Mouse (Mus musculus): ENCODE results near the gene Zfp174. TPM values are rescaled to one million over a fixed set of nuclear protein-coding genes. Genes with fewer than 3 reads are reported as not detected.

The Zfp174 gene
- polyA plus RNA-seq, 1 experiment from 2014 or later: 0.85 TPM

DNA sequence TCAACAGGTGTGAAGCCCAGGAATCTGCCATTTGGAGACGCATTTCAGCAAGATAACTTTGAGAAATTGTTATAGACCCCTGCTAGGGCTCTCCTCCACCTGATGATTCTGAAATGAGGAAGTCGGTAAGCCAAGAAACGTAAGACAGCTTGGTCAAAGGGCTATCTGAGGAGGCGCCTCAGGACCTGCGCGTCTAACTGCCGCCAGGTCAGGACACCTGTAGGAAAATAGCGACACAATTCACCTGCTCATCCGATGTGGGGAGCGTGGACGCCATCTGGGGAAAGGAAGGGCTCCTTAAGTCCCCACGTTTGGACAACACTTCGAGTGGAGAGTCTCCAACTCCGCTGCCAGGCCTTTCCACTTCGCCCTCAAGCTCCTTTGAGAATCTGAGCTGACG lies 24.7 kb downstream of the Zfp174 start:
- H3K4me3 ChIP-seq (ENCODE audit: low read length): peak overlapping the region; percentile 78
- under 1% methylated on average over 16 of the region's 16 CpGs for WGBS
- ATAC-seq (replicated peaks; ENCODE audit: extremely low read depth, insufficient read depth, low FRiP score): no peak
- H3K36me3 ChIP-seq (ENCODE audit: control insufficient read depth, insufficient read depth): peaks cover under 1% of the 10 kb centered on the region
- no peaks in the 10 kb centered on the region for H3K9me3 ChIP-seq (replicated peaks; ENCODE audit: control insufficient read depth, low read length)
- peak overlapping the region; percentile 79 for H3K9ac ChIP-seq (ENCODE audit: low read length)
- H3K4me1 ChIP-seq (ENCODE audit: control insufficient read depth, insufficient read depth, low read length): peaks cover 11% of the 10 kb centered on the region
- H3K4me2 ChIP-seq (ENCODE audit: low read depth, low read length): peak overlapping the region; percentile 95
- H3K27ac ChIP-seq (ENCODE audit: low read length): peak overlapping the region; percentile 51; the same call in 1 of the 2 replicates
- H3K27me3 ChIP-seq (ENCODE audit: control insufficient read depth, insufficient read depth, low read length): no peaks in the 10 kb centered on the region

GRCm38 (mm10) chr16:3872216-3873047 lies 25.4 kb downstream of the Zfp174 start, which contains the start of gene Naa60:
Gene Naa60, plus strand, starts transcription at chr16:3872375.
- peak within 1 kb of the TSS; percentile 79 for H3K9ac ChIP-seq (ENCODE audit: low read length)
- no peaks in the 10 kb centered on the region for H3K36me3 ChIP-seq (ENCODE audit: control insufficient read depth, insufficient read depth)
- H3K9me3 ChIP-seq (replicated peaks; ENCODE audit: control insufficient read depth, low read length): no peaks in the 10 kb centered on the region
- peak within 1 kb of the TSS; percentile 78 for H3K4me3 ChIP-seq (ENCODE audit: low read length)
- H3K27me3 ChIP-seq (ENCODE audit: control insufficient read depth, insufficient read depth, low read length): no peaks in the 10 kb centered on the region
- WGBS: 4% methylated on average over 47 of the region's 47 CpGs
- peak within 1 kb of the TSS; percentile 95 for H3K4me2 ChIP-seq (ENCODE audit: low read depth, low read length)
- peaks cover 11% of the 10 kb centered on the region for H3K4me1 ChIP-seq (ENCODE audit: control insufficient read depth, insufficient read depth, low read length)
- peak within 1 kb of the TSS; percentile 69 for H3K27ac ChIP-seq (ENCODE audit: low read length)
- peak; percentile 98 for ATAC-seq (replicated peaks; ENCODE audit: extremely low read depth, insufficient read depth, low FRiP score)

- H3K9me3 ChIP-seq (replicated peaks; ENCODE audit: control insufficient read depth, low read length): no peaks in the 10 kb centered on the region
- no peak overlapping the region for H3K4me3 ChIP-seq (ENCODE audit: low read length)
- WGBS: 90% methylated on average over 4 of the region's 4 CpGs
- no peak overlapping the region for H3K4me2 ChIP-seq (ENCODE audit: low read depth, low read length)
- H3K4me1 ChIP-seq (ENCODE audit: control insufficient read depth, insufficient read depth, low read length): peaks cover 8% of the 10 kb centered on the region
- H3K36me3 ChIP-seq (ENCODE audit: control insufficient read depth, insufficient read depth): peaks cover 7% of the 10 kb centered on the region; the same call in 1 of the 2 replicates
- H3K27ac ChIP-seq (ENCODE audit: low read length): no peak overlapping the region
- H3K27me3 ChIP-seq (ENCODE audit: control insufficient read depth, insufficient read depth, low read length): no peaks in the 10 kb centered on the region
- ATAC-seq (replicated peaks; ENCODE audit: extremely low read depth, insufficient read depth, low FRiP score): no peak
- no peak overlapping the region for H3K9ac ChIP-seq (ENCODE audit: low read length)
These were observed 29.3 kb downstream of the Zfp174 start for GRCm38 (mm10) chr16:3876346-3876745.

DNA sequence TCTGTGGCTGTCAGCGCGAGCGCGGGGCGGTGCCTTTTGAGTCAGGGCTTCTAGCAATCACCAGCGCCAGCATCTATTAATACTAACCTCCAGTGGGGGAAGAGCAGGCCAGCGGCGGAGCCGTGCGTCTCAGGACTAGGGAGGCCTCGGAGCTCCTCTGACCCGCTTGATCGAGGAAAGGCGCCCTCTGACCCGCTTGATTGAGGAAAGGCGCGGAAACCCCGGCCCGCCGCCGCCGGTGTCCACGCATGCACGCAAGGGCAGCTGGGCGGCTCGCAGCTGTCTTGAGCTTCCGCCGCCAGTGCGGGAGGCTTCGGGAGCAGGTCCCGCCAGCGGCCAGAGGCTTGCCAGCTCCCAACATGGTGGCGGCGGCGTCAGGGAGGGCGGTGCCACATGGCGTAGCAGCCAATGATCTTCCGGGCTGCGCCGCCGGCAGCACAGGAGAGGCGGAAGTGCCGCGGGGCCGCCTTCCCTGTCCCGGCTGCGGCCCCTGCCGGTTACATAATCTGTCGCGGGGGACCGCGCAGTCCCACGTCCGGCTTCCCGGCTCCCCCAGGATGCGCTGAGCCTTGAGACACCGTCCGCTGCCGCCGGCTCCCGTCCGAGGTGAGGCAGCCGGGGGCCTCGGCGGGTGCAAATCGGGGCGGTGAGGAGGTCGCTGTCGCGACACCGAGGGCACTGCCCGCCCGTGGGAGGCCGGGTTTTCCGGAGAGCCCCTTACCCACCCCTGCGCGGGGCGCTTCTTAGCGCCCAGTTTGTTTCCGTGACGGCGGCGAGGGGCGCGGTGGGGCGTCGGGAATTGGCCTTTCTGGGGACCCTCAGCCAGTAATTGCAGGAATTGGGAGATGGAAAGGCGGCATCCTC lies 37.4 kb downstream of the Zfp174 start, which contains the start of the genes Zfp597 and Gm20695:
TSS of gene Zfp597 (minus strand) at position 361 of the 864 bp plus-strand sequence.
TSS of gene Gm20695 (plus strand) at position 448 of the 864 bp plus-strand sequence.
- under 1% methylated on average over 88 of the region's 88 CpGs for WGBS
- Histone ChIP-seq H3K9me3 (replicated peaks; ENCODE audit: control insufficient read depth, low read length) (no peaks in the 10 kb centered on the region), H3K9ac (ENCODE audit: low read length) (peak within 1 kb of the TSS; percentile 90), H3K27me3 (ENCODE audit: control insufficient read depth, insufficient read depth, low read length) (no peaks in the 10 kb centered on the region), H3K4me3 (ENCODE audit: low read length) (peak within 1 kb of the TSS; percentile 76), H3K4me2 (ENCODE audit: low read depth, low read length) (peak within 1 kb of the TSS; percentile 86), H3K36me3 (ENCODE audit: control insufficient read depth, insufficient read depth) (peaks cover 1% of the 10 kb centered on the region; the same call in 1 of the 2 replicates), H3K27ac (ENCODE audit: low read length) (peak within 1 kb of the TSS; percentile 93), H3K4me1 (ENCODE audit: control insufficient read depth, insufficient read depth, low read length) (peaks cover 12% of the 10 kb centered on the region)
- peak; percentile 97 for ATAC-seq (replicated peaks; ENCODE audit: extremely low read depth, insufficient read depth, low FRiP score)

DNA sequence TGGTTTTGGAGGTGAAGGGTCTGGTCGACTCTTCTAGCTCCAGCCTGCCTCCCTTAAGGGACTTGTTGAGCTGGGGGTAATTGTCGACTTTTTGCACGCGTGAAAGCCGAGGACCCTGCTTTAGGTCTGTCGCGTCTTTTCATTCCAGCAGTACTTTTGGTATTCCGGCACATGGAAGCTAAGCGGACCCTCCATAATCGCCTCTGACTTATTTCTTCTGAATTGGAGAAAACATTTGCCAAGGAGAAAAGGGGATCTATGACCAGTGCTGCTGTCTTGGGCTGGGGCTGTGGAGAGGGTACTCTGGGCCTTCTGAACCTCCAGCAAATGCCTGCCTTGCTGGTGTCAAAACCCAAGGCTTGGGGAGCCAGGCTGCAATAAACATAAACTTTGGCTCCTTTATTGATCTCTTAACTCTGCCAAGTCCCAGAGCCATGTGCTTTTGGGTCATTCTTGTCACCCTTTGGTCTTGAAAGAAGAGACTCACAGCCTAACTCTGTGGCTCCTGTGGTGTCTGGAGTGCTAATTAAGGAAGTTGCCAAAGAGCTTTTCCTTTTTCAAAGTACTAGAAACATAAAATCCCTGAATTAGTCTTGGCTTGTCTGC lies 38.1 kb downstream of the Zfp174 start:
- ATAC-seq (replicated peaks; ENCODE audit: extremely low read depth, insufficient read depth, low FRiP score): 0 out of 2 replicates have a peak, but pooled peaks have one; percentile 1
- H3K9ac ChIP-seq (ENCODE audit: low read length): peak overlapping the region; percentile 90
- H3K4me2 ChIP-seq (ENCODE audit: low read depth, low read length): peak overlapping the region; percentile 86
- H3K4me1 ChIP-seq (ENCODE audit: control insufficient read depth, insufficient read depth, low read length): peaks cover 12% of the 10 kb centered on the region
- no peaks in the 10 kb centered on the region for H3K9me3 ChIP-seq (replicated peaks; ENCODE audit: control insufficient read depth, low read length)
- H3K27me3 ChIP-seq (ENCODE audit: control insufficient read depth, insufficient read depth, low read length): no peaks in the 10 kb centered on the region
- peak overlapping the region; percentile 75 for H3K27ac ChIP-seq (ENCODE audit: low read length)
- H3K36me3 ChIP-seq (ENCODE audit: control insufficient read depth, insufficient read depth): no peaks in the 10 kb centered on the region
- H3K4me3 ChIP-seq (ENCODE audit: low read length): peak overlapping the region; percentile 76
- WGBS: 5% methylated on average over 10 of the region's 10 CpGs

DNA sequence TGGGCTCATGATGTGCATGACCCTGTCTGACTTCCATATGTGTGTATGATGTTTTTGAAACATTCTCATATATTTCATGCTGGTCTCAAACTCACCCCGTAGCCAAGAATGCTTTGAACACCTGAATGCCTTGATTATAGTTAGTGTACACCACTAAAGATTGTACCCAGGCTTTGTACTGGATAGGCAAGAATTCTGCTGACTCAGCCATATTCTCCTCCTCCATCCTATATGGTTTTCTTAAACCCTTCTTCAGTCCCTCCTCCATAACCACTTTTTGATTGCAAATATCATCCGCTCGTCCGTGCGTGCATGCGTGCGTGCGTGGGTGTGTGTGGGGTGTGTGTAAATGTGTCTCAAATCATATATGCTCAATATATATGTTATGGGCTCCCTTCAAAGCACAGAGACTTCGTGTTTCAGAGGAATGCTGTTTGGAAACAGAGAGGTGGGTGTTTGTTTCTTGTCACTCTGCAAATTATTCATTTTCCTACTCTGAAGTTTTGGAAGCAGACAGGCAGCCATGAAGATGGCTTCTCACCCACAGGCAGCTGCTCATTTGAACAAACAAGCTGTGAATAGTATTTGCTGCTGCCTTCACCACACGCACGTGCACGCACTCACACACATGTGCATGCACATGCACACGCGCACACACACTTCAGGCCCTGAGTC lies 44.7 kb downstream of the Zfp174 start:
- ATAC-seq (replicated peaks; ENCODE audit: extremely low read depth, insufficient read depth, low FRiP score): no peak
- no peaks in the 10 kb centered on the region for H3K36me3 ChIP-seq (ENCODE audit: control insufficient read depth, insufficient read depth)
- WGBS: 93% methylated on average over 14 of the region's 14 CpGs
- H3K4me1 ChIP-seq (ENCODE audit: control insufficient read depth, insufficient read depth, low read length): peaks cover 16% of the 10 kb centered on the region
- H3K27ac ChIP-seq (ENCODE audit: low read length): no peak overlapping the region
- H3K9me3 ChIP-seq (replicated peaks; ENCODE audit: control insufficient read depth, low read length): no peaks in the 10 kb centered on the region
- H3K4me2 ChIP-seq (ENCODE audit: low read depth, low read length): no peak overlapping the region
- no peaks in the 10 kb centered on the region for H3K27me3 ChIP-seq (ENCODE audit: control insufficient read depth, insufficient read depth, low read length)
- no peak overlapping the region for H3K9ac ChIP-seq (ENCODE audit: low read length)
- no peak overlapping the region for H3K4me3 ChIP-seq (ENCODE audit: low read length)

DNA sequence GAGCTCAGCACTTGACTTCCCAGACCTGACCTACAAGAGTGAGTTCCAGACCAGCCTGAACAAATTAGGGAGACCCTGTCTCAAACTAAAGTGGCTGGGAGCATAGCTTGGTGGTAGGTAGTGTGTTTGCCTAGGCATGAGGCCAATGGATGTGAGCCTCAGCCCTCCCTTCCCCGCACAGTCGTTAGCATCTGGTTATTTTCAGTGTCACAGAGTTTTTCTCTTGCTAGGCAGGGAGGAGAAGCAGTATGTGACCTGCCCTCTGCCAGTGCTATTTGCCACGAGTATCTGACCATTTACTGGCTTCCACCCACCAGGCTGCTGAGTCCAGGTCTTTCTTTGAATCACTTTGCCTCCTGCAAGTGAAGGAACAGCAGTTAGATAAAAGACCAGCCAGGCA lies 46.7 kb downstream of the Zfp174 start:
- Histone ChIP-seq H3K4me1 (ENCODE audit: control insufficient read depth, insufficient read depth, low read length) (peaks cover 16% of the 10 kb centered on the region), H3K27ac (ENCODE audit: low read length) (peak overlapping the region; percentile 19), H3K4me3 (ENCODE audit: low read length) (no peak overlapping the region), H3K9me3 (replicated peaks; ENCODE audit: control insufficient read depth, low read length) (no peaks in the 10 kb centered on the region), H3K27me3 (ENCODE audit: control insufficient read depth, insufficient read depth, low read length) (no peaks in the 10 kb centered on the region), H3K4me2 (ENCODE audit: low read depth, low read length) (no peak overlapping the region), H3K36me3 (ENCODE audit: control insufficient read depth, insufficient read depth) (peaks cover 5% of the 10 kb centered on the region), H3K9ac (ENCODE audit: low read length) (no peak overlapping the region)
- ATAC-seq (replicated peaks; ENCODE audit: extremely low read depth, insufficient read depth, low FRiP score): peak; percentile 42; the same call in 1 of the 2 replicates
- 39% methylated on average over 3 of the region's 3 CpGs for WGBS

DNA sequence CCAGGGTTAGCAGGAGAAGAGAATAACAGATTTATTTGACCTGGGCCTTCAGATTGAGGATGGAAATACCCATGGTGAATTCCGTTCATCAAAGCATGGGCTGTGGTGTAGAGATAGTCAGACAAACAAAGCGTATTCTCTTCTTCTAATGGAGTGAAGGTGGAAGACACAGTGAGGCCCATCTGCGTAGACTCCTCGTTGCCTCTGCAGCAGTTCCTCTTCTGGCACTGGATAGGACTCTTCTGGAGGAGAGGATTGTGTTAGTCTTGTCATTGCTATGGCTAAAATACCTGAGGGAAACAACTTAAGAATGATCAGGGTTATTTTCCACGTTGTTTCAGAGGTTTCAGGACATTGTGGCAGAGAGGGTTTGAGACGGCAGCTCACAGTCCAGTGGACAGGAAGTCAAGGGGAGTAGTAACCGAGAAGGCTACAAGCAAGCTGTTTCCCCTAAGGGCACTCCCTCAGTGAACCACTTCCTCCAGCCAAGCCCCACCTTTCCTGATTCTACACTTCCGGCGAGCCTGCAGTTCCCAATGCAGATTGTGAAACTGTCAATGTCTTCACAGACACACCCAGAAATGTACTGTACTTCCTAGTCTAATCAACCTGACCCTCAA lies 48.2 kb downstream of the Zfp174 start:
- WGBS: 64% methylated on average over 9 of the region's 9 CpGs
- ATAC-seq (replicated peaks; ENCODE audit: extremely low read depth, insufficient read depth, low FRiP score): peak; percentile 56; the same call in 1 of the 2 replicates
- Histone ChIP-seq H3K4me3 (ENCODE audit: low read length) (no peak overlapping the region), H3K9me3 (replicated peaks; ENCODE audit: control insufficient read depth, low read length) (no peaks in the 10 kb centered on the region), H3K9ac (ENCODE audit: low read length) (no peak overlapping the region), H3K27me3 (ENCODE audit: control insufficient read depth, insufficient read depth, low read length) (no peaks in the 10 kb centered on the region), H3K36me3 (ENCODE audit: control insufficient read depth, insufficient read depth) (peaks cover 20% of the 10 kb centered on the region), H3K4me1 (ENCODE audit: control insufficient read depth, insufficient read depth, low read length) (peaks cover 16% of the 10 kb centered on the region), H3K27ac (ENCODE audit: low read length) (peak overlapping the region; percentile 80), H3K4me2 (ENCODE audit: low read depth, low read length) (peak overlapping the region; percentile 22)

Measured in heart, embryonic 16.5 days (tissue).